Mouse (Mus musculus) midbrain, embryonic 10.5 days (tissue): ENCODE measurements around the gene Tmem121. TPM values are rescaled to one million over a fixed set of nuclear protein-coding genes. Genes with fewer than 3 reads are reported as not detected.

Experiments
- DNase-seq: peaks from one replicate; pipeline ENCODE4 v3.0.0-alpha.2; 2017; ENCODE audit warnings: low spot score
- H3K27ac ChIP-seq: fragments of 300-500 bp; sonication (generic); replicated peaks from 2 replicates; pipeline ENCODE4 v1.5.1; 2016; ENCODE audit warnings: mild to moderate bottlenecking
- H3K27me3 ChIP-seq: fragments of 300-500 bp; sonication (generic); 2 replicates; pipeline ENCODE4 v1.6.1; 2016; ENCODE audit warnings: low read depth, mild to moderate bottlenecking; ENCODE audit not compliant: poor library complexity, severe bottlenecking
- H3K36me3 ChIP-seq: fragments of 300-500 bp; sonication (generic); 2 replicates; pipeline ENCODE4 v1.6.1; 2016; ENCODE audit warnings: mild to moderate bottlenecking, moderate library complexity
- H3K4me1 ChIP-seq: fragments of 300-500 bp; sonication (generic); 2 replicates; pipeline ENCODE4 v1.6.1; 2016
- H3K4me3 ChIP-seq: fragments of 300-500 bp; sonication (generic); 2 replicates; pipeline ENCODE4 v1.5.1; 2016; ENCODE audit warnings: mild to moderate bottlenecking, moderate library complexity
- H3K9me3 ChIP-seq: fragments of 300-500 bp; sonication (generic); replicated peaks from 2 replicates; pipeline ENCODE4 v1.6.1; 2016; ENCODE audit warnings: mild to moderate bottlenecking
- WGBS: fragments of 180-500 bp; shearing (Covaris S2); methylation state at CpG from one replicate; pipeline ENCODE4 v1.1.7; 2016; 5-methylcytosine and 5-hydroxymethylcytosine counted together
- polyA plus RNA-seq: library from polyadenylated mRNA; unstranded; fragments of >200 nt; fragmentation: Nextera tagmentation; extraction: Ambion mirVana; gene quantifications from 2 replicates; pipeline ENCODE4 v1.2.1, GENCODE M21; 2016

Gene Tmem121
- polyA plus RNA-seq, 1 experiment from 2014 or later: 19.0 TPM

DNA sequence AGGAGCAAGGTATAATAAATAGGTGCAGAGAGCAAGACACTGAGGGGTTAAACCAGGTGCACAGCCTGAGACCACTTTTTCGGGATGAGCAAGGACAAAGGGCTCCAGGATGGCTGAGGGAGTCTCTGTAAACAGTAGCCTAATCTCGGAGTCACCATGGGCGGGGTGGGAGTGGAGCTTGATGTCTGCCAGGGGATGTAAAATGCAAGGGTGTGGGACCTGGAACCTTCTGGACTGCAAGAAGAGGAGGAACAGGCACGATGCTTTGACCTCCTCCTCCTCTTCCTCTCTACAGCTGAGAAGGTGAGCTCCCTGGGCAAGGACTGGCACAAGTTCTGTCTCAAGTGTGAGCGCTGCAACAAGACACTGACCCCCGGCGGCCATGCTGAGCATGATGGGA, 42.6 kb upstream of the Tmem121 start:
- no peak for DNase-seq
- Histone ChIP-seq H3K27me3 (peaks cover 49% of the 10 kb centered on the region), H3K4me3 (peak overlapping the region; percentile 75), H3K9me3 (no peaks in the 10 kb centered on the region), H3K4me1 (peaks cover 86% of the 10 kb centered on the region), H3K36me3 (peaks cover 40% of the 10 kb centered on the region), H3K27ac (peak overlapping the region; percentile 95)
- WGBS: 69% methylated on average over 7 of the region's 7 CpGs

DNA sequence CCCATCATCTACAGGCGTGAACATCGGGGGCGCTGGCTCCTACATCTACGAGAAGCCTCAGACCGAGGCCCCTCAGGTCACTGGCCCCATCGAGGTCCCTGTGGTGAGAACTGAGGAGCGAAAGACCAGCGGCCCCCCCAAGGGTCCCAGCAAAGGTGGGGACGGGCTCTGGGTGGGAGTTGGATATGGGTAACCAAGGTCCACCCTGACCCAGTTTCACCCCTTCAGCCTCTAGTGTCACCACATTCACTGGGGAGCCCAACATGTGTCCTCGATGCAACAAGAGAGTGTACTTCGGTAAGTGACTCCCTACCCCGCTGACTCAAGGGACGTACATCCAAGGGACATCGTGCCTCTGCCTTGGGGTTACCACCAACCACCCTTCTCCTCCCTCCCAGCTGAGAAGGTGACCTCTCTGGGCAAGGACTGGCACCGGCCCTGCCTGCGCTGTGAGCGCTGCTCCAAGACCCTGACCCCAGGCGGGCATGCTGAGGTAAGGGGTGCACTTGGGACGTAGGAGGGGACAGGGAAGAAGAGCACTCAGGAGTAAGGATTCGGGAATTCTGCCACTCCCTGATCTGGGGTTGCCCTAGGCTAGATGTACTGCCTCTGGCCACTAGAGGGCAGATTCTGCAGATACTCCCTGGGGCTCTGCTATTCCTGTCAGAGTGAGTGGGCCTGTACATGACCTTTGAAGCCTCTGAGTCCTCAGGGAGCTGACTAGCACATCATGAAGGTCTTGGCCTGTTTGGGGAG, 41.6 kb upstream of the Tmem121 start:
- Histone ChIP-seq H3K27ac (no peak overlapping the region), H3K36me3 (peaks cover 31% of the 10 kb centered on the region), H3K27me3 (peaks cover 59% of the 10 kb centered on the region), H3K4me1 (peaks cover 86% of the 10 kb centered on the region), H3K9me3 (no peaks in the 10 kb centered on the region), H3K4me3 (no peak overlapping the region)
- WGBS: 79% methylated on average over 20 of the region's 20 CpGs
- peak; percentile 55 for DNase-seq

DNA sequence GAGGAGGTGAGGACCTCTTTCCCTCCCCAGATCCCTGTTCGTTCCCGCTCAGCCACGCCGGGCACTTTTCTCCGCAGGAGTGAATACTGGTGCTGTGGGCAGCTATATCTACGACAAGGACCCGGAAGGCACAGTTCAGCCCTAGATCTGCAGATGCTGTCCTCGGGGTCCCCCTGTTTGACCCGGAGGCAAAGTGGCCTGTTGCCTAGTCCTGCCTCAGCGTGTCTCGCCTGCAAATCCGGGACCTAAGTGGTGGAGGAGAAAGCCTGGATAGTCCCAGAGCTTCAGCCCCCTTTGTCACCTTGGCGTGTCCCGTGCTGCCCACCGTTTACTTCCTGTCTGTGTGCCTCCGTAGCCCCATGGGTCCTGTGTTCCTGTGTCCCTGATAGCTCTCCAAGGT, 40.8 kb upstream of the Tmem121 start:
- H3K36me3 ChIP-seq: peaks cover 31% of the 10 kb centered on the region
- 94% methylated on average over 16 of the region's 16 CpGs for WGBS
- H3K4me3 ChIP-seq: no peak overlapping the region
- no peak overlapping the region for H3K27ac ChIP-seq
- H3K27me3 ChIP-seq: peaks cover 66% of the 10 kb centered on the region
- H3K9me3 ChIP-seq: no peaks in the 10 kb centered on the region
- DNase-seq: no peak
- H3K4me1 ChIP-seq: peaks cover 84% of the 10 kb centered on the region

DNA sequence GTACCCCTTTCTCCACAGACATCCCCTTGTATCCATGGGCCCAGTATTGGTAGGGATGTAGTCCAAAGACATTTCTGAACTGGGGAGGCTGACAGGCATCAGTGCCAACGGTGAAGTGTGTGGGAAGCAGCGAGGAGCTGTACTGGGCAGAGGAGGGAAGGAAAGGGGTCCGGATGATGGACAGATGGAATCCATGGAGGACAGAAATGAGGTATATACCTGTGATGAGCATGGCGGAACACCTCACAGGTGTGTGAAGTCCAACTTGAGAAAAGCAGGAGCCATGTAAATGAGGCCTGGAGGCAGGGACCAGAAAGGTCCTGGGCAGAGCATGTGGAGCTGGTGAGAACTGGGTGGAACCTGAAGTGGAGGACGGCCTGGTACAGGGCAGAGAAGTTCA, 40.1 kb upstream of the Tmem121 start:
- Histone ChIP-seq H3K27ac (no peak overlapping the region), H3K9me3 (no peaks in the 10 kb centered on the region), H3K27me3 (peaks cover 73% of the 10 kb centered on the region), H3K4me3 (no peak overlapping the region), H3K4me1 (peaks cover 77% of the 10 kb centered on the region), H3K36me3 (peaks cover 31% of the 10 kb centered on the region)
- no peak for DNase-seq
- 89% methylated on average over 5 of the region's 5 CpGs for WGBS

DNA sequence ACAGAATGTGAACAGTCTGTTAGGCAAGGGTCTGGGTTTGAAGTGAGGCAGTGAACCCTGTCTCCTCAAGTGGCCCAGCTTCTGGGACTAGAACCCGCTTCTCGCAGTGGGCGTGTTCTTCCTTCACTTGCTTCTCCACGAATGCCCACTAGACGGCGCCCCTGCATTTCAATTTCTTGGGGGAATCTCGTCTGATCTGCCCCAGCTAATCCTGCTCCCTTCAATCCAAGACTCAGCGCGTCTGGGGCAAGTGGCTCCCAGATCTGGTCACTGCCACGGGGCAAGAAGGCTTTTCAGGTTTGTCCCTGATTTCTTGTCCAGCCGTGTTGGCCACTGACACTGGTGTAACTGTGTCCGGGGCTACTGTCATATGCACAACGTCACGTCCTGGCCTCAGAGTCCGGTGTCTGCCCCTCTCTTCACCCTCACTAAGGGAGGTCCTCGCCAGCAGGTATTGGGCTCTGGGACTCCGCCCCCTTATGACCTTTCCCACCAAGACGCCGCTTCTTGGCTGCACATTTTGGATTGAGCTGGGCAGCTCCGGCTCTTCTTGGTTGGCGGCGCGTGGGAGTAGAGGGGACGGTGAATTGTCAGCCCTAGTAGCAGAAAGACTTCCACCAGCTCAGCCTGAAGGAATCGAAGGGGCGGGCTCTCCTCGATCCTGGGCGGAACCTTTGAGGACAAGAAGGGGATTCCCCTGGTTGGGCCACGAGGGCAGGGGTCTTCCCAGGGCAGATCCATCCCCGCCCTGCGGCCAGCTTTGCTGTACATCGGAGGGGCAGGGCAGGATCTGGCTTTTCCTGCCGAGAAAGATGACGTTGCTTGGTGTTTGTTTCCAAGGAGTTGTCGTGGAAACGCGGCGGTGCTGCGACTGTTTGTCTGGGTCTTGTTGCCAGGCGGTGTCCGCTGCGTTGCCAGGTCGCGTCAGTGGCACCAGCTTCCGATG, 39.3 kb upstream of the Tmem121 start, which contains the start of gene Crip1:
Crip1 (plus strand) TSS at position 205 of the 946 bp plus-strand sequence.
- peak within 1 kb of the TSS; percentile 42 for H3K4me3 ChIP-seq
- peaks cover 74% of the 10 kb centered on the region for H3K4me1 ChIP-seq
- H3K9me3 ChIP-seq: no peaks in the 10 kb centered on the region

DNA sequence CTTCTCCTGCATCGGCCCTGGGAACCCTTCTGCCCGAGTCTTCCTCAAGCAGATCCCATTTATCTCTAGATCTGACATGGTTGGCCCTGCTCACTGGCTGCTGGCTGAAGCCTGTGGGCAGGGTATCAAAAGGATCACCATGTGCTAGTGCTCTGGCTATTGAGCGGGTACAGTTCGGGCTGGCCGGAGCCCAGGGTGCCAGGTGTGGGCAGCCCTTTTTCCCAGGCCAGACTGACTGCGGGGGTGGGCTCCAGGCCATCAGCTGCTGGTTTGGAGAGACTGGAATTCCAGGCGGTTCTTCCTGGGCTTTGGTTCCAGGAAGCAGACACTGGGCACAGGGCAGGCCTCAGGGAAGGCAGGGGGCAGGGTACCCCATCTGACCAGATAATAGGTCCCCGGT, 38.2 kb upstream of the Tmem121 start:
- Histone ChIP-seq H3K4me3 (no peak overlapping the region), H3K9me3 (no peaks in the 10 kb centered on the region), H3K27me3 (peaks cover 76% of the 10 kb centered on the region), H3K36me3 (peaks cover 31% of the 10 kb centered on the region), H3K27ac (peak overlapping the region; percentile 55; the same call in 1 of the 2 replicates), H3K4me1 (peaks cover 74% of the 10 kb centered on the region)
- 89% methylated on average over 8 of the region's 8 CpGs for WGBS
- DNase-seq: no peak

More for the DNA sequence above, 39.3 kb upstream of the Tmem121 start, which contains the start of gene Crip1:
- peaks cover 75% of the 10 kb centered on the region for H3K27me3 ChIP-seq
- H3K36me3 ChIP-seq: peaks cover 31% of the 10 kb centered on the region
- 6% methylated on average over 45 of the region's 45 CpGs for WGBS
- peak within 1 kb of the TSS; percentile 55; the same call in 1 of the 2 replicates for H3K27ac ChIP-seq
- DNase-seq: peak; percentile 82

DNA sequence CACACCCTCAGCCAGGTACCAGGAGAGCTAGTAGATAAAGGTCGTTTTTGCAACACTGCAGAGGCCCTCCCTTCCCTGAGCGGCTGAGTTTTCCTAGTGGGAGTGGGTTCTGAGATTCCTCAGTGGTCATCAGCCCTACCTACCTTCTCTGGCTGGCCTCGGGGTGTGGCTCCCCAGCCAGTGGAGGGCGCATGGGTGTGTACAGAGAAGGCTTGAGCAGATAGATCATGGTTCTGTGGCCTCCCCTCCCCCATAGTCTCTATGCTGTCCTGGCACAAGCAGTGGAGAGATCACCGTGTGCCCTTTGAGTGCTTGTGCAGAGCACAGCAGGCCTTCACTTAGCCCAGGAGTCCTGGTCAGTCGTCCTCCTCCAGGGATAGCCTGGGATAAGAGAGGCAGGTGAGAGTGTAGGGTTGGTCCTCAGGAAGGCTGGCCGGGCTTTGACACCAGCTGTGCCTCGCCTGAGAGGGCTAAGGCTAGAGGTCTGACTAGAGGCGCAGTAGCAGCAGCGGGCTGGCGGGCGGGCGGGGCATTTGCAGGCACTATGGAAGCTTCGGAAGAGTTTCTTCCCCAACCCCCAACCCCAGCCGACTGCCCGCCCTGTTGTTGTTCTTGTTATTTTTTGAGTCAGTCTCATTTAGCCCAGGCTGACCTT, 37.2 kb upstream of the Tmem121 start:
- H3K27ac ChIP-seq: peak overlapping the region; percentile 5; the same call in 1 of the 2 replicates
- DNase-seq: no peak
- no peak overlapping the region for H3K4me3 ChIP-seq
- peaks cover 79% of the 10 kb centered on the region for H3K27me3 ChIP-seq
- 42% methylated on average over 16 of the region's 16 CpGs for WGBS
- H3K36me3 ChIP-seq: peaks cover 24% of the 10 kb centered on the region
- no peaks in the 10 kb centered on the region for H3K9me3 ChIP-seq
- peaks cover 66% of the 10 kb centered on the region for H3K4me1 ChIP-seq

DNA sequence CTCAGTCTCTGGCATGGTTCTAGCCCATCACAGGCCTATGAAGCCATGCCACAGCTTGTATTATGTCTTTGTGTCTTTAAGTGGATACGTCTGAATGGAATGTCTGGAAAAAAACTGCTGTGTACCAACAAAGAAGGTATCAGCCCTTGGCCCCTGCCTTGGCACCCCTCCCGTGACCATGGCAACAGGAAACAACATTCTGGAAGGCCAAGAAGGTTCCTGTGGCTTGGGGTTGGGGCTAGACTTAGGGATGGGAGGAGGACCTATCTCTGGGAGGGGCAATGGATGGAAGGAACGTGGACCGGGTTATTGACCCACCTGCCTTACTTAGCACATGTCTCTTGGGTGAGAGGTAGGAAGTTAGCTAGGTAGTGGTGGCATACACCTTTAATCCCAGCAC, 36.4 kb upstream of the Tmem121 start:
- H3K9me3 ChIP-seq: no peaks in the 10 kb centered on the region
- H3K27ac ChIP-seq: no peak overlapping the region
- peaks cover 59% of the 10 kb centered on the region for H3K4me1 ChIP-seq
- WGBS: 70% methylated on average over 4 of the region's 4 CpGs
- no peak overlapping the region for H3K4me3 ChIP-seq
- peaks cover 15% of the 10 kb centered on the region for H3K36me3 ChIP-seq
- H3K27me3 ChIP-seq: peaks cover 87% of the 10 kb centered on the region
- no peak for DNase-seq

DNA sequence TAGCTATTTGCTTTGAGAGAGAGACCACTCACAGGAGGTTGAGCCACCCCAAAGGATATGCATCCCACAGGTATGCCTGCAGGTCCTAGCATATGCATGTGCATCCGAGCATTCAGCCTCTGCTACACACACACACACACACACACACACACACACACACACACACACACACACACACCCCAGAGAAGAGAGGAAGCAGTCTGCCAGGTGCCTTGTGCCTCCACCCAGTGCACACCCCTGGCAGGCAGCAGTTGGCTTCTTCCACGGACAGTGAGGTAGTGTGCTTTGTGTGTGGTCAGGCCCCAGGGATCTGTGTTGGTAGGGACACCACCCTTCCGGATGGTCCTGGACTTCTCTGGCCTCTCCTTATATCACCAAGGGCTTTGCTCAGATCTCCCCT, 35.8 kb upstream of the Tmem121 start:
- Histone ChIP-seq H3K4me1 (peaks cover 61% of the 10 kb centered on the region), H3K27ac (no peak overlapping the region), H3K36me3 (peaks cover 10% of the 10 kb centered on the region), H3K27me3 (peaks cover 93% of the 10 kb centered on the region), H3K9me3 (no peaks in the 10 kb centered on the region), H3K4me3 (no peak overlapping the region)
- DNase-seq: no peak
- 81% methylated on average over 3 of the region's 3 CpGs for WGBS

DNA sequence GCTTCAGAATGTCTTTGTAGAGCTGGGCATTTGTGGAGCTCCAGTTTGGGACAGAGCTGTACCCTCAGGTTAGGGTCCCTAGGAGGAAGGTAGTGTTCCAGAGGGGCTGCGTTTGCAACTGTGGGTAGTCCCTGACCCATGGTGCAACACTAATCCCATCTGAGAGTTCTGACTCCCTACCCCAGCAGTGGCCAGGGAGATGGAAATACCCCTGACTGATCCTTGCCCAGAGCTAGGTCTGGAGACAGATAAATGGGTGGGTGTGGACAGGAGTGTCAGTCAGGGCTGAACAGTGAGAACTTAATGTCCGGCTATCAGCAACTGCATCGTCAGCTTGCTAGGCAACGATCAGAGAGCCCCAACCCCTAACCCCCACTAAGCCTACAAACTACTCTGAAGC, 35.1 kb upstream of the Tmem121 start:
- H3K27me3 ChIP-seq: peaks cover 95% of the 10 kb centered on the region
- WGBS: 92% methylated on average over 4 of the region's 4 CpGs
- peaks cover 67% of the 10 kb centered on the region for H3K4me1 ChIP-seq
- H3K27ac ChIP-seq: no peak overlapping the region
- peaks cover 3% of the 10 kb centered on the region for H3K36me3 ChIP-seq
- no peaks in the 10 kb centered on the region for H3K9me3 ChIP-seq
- DNase-seq: no peak
- H3K4me3 ChIP-seq: no peak overlapping the region

DNA sequence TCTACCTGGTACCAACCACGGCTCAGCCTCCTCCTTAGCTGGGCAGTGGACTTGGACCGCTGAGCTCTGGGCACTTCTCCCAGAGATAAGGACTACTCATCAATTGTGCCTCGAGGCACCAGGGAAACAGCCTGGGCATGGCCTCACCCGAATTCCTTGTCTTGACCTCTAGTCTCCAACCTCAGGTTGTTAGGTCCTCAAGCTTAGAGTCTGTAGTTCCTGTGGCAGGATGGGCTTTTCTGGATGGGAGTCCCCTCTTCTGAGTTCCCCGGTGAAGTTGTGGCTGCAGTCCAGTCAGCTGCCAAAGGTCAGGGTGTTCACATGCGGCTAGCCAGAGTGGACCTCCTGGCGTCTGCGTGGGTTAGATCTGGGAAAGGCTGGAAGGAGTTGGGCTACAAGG, 34.7 kb upstream of the Tmem121 start:
- no peaks in the 10 kb centered on the region for H3K36me3 ChIP-seq
- H3K4me1 ChIP-seq: peaks cover 67% of the 10 kb centered on the region
- no peaks in the 10 kb centered on the region for H3K9me3 ChIP-seq
- no peak for DNase-seq
- peaks cover 91% of the 10 kb centered on the region for H3K27me3 ChIP-seq
- H3K4me3 ChIP-seq: peak overlapping the region; percentile 61
- 78% methylated on average over 8 of the region's 8 CpGs for WGBS
- 0 out of 2 replicates have a peak overlapping the region, but pooled peaks have one; percentile 75 for H3K27ac ChIP-seq

DNA sequence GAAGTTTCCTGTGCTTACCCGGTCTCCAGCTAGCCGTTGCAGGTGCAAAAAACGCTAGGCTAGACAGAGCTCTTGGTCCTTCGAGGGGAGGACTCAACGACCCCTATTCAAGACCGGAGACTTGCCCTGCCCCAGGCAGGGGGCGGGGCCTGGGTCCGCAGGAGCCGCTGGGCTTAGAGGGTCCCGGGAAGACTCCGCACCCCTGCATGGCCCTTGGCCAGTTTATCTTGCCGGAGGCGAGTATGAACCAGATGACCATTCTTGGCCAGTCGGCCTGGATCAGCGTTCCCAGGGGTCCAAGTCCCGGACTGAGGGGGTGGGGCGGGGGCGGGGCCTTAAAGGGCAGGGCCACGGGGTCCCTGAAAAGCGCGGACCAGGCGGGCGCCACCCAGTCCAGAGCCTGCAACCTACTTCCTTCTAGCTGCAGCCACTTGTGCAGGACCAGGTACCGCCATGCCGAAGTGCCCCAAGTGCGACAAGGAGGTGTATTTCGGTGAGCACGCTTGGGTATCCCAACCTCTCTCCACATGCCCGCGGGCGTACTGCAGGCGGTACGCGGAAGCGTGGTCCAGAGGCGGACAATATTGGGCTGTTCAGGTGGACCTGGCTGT, 34.0 kb upstream of the Tmem121 start:
- WGBS: under 1% methylated on average over 36 of the region's 36 CpGs
- Histone ChIP-seq H3K9me3 (no peaks in the 10 kb centered on the region), H3K4me1 (peaks cover 63% of the 10 kb centered on the region), H3K27ac (peak overlapping the region; percentile 75), H3K27me3 (peaks cover 85% of the 10 kb centered on the region), H3K36me3 (no peaks in the 10 kb centered on the region), H3K4me3 (peak overlapping the region; percentile 61)
- DNase-seq: peak; percentile 59
